Mouse (Mus musculus) liver, embryonic 14 days (tissue): ENCODE results near the gene Hif3a. TPM values are rescaled to one million over a fixed set of nuclear protein-coding genes. Genes with fewer than 3 reads are reported as not detected.

Experiments
- polyA plus RNA-seq: library from polyadenylated mRNA; depleted of rRNA; stranded (reverse); fragments of >200 nt; gene quantifications from 2 replicates; pipeline ENCODE4 v1.2.3, GENCODE M21; 2012; rRNA removed

Gene Hif3a
- polyA plus RNA-seq, result 8.1 and 10.3 TPM in 2 replicates

DNA sequence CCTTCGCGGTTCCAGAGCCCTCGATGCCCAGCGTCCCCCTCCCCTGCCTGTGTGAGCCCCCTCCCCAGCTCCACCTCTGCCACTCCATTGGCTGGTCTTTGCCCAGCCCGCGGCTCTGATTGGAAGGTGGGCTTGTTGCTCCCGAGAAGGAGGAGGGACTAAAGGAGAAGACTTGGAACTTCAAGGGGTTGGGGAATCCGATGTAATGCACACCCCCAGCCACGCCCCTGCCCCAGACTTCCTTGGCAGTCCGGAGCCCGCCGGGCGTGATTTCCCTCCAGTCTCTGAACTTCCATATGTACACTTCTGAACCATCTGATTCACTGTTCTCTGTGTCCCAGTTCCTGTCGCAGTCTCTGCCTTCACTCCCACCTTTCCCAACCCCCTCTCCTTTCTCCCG is at the start of gene Hif3a:
Gene Hif3a, minus strand, starts transcription at position 39 of the 400 bp plus-strand sequence.

DNA sequence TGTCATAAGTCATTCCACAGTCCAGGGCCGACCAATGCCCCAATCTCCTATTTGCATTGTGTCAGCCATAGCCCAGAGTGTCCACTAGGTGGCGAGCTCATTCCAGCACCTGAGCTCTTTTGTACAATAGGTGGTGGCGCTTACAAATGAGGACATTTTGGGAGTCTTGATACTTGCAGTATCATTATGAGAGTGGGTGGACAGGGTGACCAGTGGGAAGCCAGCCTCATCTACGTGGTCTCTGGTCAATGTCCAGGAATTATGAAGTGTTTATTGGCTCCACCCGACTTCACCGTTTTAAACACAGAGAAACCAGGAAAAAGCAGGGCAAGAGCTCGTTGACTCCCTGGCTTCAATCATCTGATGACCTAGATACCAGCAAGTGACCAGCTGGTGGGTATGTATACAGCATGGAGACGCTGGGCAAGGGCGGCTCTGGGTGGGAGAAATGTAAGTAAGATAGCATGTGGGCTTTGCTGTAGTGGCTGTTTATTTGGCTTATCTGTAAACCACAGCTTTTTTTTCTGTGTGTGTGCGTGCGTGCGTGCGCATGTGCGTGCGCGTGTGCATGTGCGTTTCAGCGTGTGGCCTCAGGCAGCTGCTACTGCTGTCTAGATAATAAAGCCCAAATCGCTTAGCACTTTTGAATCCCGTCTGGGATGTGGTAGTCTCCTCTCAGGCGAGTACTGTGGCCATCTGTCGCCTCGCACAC is 11.8 kb upstream of the Hif3a start, which contains the start of gene Psg16:
Gene Psg16, plus strand, starts transcription at position 137 of the 712 bp plus-strand sequence.

DNA sequence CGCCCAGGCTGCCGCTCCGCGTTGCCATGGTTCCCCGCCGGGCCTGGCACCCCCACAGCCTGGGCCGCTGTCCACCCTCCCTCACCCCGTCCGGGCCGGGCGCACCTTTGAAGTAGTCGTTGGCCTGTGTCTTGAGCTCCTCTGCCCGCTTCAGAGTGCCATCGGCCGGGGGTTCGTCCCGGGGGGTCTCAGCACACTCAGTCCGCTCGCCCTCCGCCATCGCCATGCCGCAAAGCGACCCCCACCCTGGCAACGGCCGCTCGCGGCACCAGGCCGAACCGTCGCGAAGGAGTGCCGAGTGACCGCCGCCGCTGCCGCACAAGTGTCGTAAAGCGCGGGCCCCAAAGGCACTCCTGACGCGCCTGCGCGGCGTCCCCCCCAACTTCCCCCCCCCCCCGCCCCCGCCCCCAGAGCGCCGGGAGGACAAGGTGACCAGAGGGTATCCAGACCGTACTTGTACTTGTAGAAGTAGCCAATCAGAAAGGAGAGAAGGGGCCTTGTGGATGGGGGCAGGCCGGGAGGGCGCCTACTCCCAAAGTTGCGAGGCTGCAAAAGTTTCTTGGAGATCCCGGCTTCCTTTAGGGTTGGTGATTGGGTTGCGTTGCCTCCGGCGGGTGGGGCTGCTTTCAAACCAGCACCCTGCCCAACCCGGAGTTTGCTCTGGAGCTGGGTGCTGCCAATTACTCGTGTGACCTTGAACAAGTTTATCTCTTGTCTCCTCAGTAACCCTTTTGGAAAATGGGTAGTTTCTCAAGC is 34.5 kb downstream of the Hif3a start, which contains the start of gene Ppp5c:
Gene Ppp5c, minus strand, starts transcription at position 337 of the 756 bp plus-strand sequence.

DNA sequence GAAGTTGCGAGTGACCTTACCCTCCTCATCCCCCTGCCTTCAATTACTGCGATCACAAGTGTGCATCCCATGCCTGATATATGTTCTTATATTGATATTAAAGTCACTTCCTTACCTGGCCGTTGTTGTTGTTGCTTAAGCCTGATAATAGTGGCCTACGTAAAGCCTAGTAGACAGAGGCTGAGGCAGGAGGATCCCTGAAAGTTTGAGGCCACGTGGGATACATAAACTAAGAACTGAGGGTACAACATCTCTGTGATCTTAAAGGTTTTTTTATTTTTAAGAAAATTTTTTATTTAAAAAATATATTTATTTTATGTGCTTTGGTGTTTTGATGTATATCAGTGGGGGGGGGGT is 69.8 kb downstream of the Hif3a start, which contains the start of gene Ccdc8:
Gene Ccdc8, plus strand, starts transcription at position 258 of the 357 bp plus-strand sequence.

DNA sequence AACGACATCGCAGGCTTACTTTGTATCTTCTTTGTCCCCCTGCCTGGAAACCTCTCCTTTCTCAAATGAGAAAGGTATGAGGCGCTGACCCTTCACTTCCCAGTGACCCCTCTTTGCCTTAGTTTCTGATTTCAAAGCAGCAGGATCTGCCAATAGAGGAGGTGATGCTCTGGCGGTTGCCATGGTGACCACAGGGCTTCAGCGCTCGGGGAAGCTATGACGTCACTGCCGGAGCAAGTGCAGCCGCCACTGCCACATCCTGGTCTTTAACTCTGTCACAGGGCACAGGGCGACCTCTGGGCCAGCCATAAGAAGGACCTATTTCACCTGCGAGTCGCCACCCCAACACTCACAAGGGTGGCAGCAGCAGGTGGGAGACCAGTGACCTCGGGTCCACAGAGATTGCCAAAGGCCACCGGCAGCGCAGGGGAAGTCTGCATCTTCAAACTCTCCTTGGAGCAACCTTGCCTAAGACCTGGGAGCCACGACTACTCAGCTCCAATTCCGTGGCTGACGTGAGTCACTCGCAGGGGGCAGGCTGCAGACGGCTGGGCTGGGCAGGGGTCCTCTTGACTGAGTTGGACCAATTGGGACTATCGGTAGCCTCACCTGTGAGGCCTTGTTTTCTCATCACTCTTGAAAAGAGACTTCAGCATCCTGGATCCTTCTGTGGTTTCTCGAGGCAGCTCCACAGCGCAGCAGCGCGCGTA is 79.2 kb downstream of the Hif3a start, which contains the start of gene Gm42372:
Gene Gm42372, plus strand, starts transcription at position 228 of the 710 bp plus-strand sequence.

Other genes with a start within 250 kb of the Hif3a start
- gene Strn4, start 246.5 kb downstream of the Hif3a start, polyA plus RNA-seq, result 36.0 and 43.2 TPM in 2 replicates
- 5.4 and 5.7 TPM in 2 replicates for gene Fkrp, start 245.7 kb downstream of the Hif3a start, polyA plus RNA-seq
- 2.5 and 2.8 TPM in 2 replicates for gene Prkd2, start 219.5 kb downstream of the Hif3a start, polyA plus RNA-seq
- 0.46 and 0.71 TPM in 2 replicates for gene Dact3, start 187.1 kb downstream of the Hif3a start, polyA plus RNA-seq
- 0.18 and 0.40 TPM in 2 replicates for gene Gng8, start 170.6 kb downstream of the Hif3a start, polyA plus RNA-seq
- 0.81 and 0.86 TPM in 2 replicates for gene Ptgir, start 155.9 kb downstream of the Hif3a start, polyA plus RNA-seq
- 87.2 and 93.1 TPM in 2 replicates for gene Calm3, start 138.3 kb downstream of the Hif3a start, polyA plus RNA-seq
- gene Pnmal2, start 117.7 kb downstream of the Hif3a start, polyA plus RNA-seq, result 0.05 and 0.26 TPM in 2 replicates
- under 0.01 and 0.02 TPM in 2 replicates for gene Pnmal1, start 102.7 kb downstream of the Hif3a start, polyA plus RNA-seq
- gene Gm42372, start 79.3 kb downstream of the Hif3a start, polyA plus RNA-seq, result under 0.01 TPM in 2 replicates
- gene Ccdc8, start 69.7 kb downstream of the Hif3a start, polyA plus RNA-seq, result 2.4 and 2.5 TPM in 2 replicates
- 57.7 and 62.8 TPM in 2 replicates for gene Ppp5c, start 34.5 kb downstream of the Hif3a start, polyA plus RNA-seq
- 0.05 and 0.16 TPM in 2 replicates for gene Psg16, start 11.6 kb upstream of the Hif3a start, polyA plus RNA-seq
- gene Ceacam3, start 87.9 kb upstream of the Hif3a start, polyA plus RNA-seq, result 0.01 TPM in 1 of 2 replicates, not detected in the other
- 0.01 and 0.02 TPM in 2 replicates for gene Psg29, start 141.1 kb upstream of the Hif3a start, polyA plus RNA-seq